Mouse (Mus musculus): ENCODE data around the gene Csn2. TPM values are rescaled to one million over a fixed set of nuclear protein-coding genes. Genes with fewer than 3 reads are reported as not detected.

The Csn2 gene
- not detected for total RNA-seq (2022)

GRCm38 (mm10) chr5:87699530-87699929 is at the start of gene Csn2:
Gene Csn2, minus strand, starts transcription at chr5:87699630.
- DNase-seq (ENCODE audit: low spot score in 2 of 2), result no peak

- DNase-seq (ENCODE audit: low spot score in 2 of 2), result no peak
Observed at GRCm38 (mm10) chr5:87734821-87735220, 35.4 kb upstream of the Csn2 start.

- DNase-seq (ENCODE audit: low spot score in 2 of 2), result no peak
Observed at GRCm38 (mm10) chr5:87705891-87706290, 6.5 kb upstream of the Csn2 start.

GRCm38 (mm10) chr5:87665908-87666307 is 33.5 kb downstream of the Csn2 start, which contains the start of gene Csn1s1:
Gene Csn1s1, plus strand, starts transcription at chr5:87666208.
- DNase-seq (ENCODE audit: low spot score in 2 of 2), result no peak

GRCm38 (mm10) chr5:87642787-87643186 is 56.6 kb downstream of the Csn2 start:
- DNase-seq (ENCODE audit: low spot score in 2 of 2), result no peak

Other genes with a start within 250 kb of the Csn2 start
- not detected for gene Ugt2a2, start 217.4 kb downstream of the Csn2 start, total RNA-seq (2022)
- gene Gm43638, start 212.8 kb downstream of the Csn2 start, total RNA-seq (2022), result not detected
- gene Ugt2a1, start 208.8 kb downstream of the Csn2 start, total RNA-seq (2022), result not detected
- gene Sult1b1, start 161.4 kb downstream of the Csn2 start, total RNA-seq (2022), result not detected
- not detected for gene Sult1d1, start 130.6 kb downstream of the Csn2 start, total RNA-seq (2022)
- under 1 TPM in 2 of 4 experiments, not detected in 2; 0.58 to 0.70 TPM for gene Sult1e1, start 108.0 kb downstream of the Csn2 start, total RNA-seq (2022)
- not detected for gene Csn1s1, start 33.4 kb downstream of the Csn2 start, total RNA-seq (2022)
- gene Csn1s2a, start 74.9 kb upstream of the Csn2 start, total RNA-seq (2022), result not detected
- gene Csn1s2b, start 108.5 kb upstream of the Csn2 start, total RNA-seq (2022), result not detected
- gene Prr27, start 126.1 kb upstream of the Csn2 start, total RNA-seq (2022), result not detected
- not detected for gene Odam, start 185.4 kb upstream of the Csn2 start, total RNA-seq (2022)
- gene Csn3, start 225.9 kb upstream of the Csn2 start, total RNA-seq (2022), result not detected